Mouse (Mus musculus) heart, embryonic 13.5 days (tissue): ENCODE results near the gene 2900026A02Rik. TPM values are rescaled to one million over a fixed set of nuclear protein-coding genes. Genes with fewer than 3 reads are reported as not detected.

ENCODE experiments used
- ATAC-seq: fragments of 200-750 bp; cut with Nextera tagmentation; 2 replicates; pipeline ENCODE4 v1.8.0; 2017; ENCODE audit warnings: moderate TSS enrichment; ENCODE audit not compliant: insufficient number of reproducible peaks, low FRiP score, low TSS enrichment; ENCODE audit errors: extremely low read depth
- H3K27ac ChIP-seq: fragments of 300-500 bp; sonication (generic); replicated peaks from 2 replicates; pipeline ENCODE4 v1.5.1; 2015; ENCODE audit warnings: moderate library complexity, mild to moderate bottlenecking, inconsistent platforms
- H3K27me3 ChIP-seq: fragments of 300-500 bp; sonication (generic); replicated peaks from 2 replicates; pipeline ENCODE4 v1.6.1; 2015; ENCODE audit warnings: mild to moderate bottlenecking, inconsistent platforms
- H3K36me3 ChIP-seq: fragments of 300-500 bp; sonication (generic); 2 replicates; pipeline ENCODE4 v1.6.1; 2015; ENCODE audit warnings: mild to moderate bottlenecking, inconsistent platforms
- H3K4me1 ChIP-seq: fragments of 300-500 bp; sonication (generic); 2 replicates; pipeline ENCODE4 v1.6.1; 2015; ENCODE audit warnings: inconsistent platforms
- H3K4me2 ChIP-seq: fragments of 300-500 bp; sonication (generic); 2 replicates; pipeline ENCODE4 v1.6.1; 2015; ENCODE audit warnings: inconsistent platforms, mild to moderate bottlenecking, moderate library complexity
- H3K4me3 ChIP-seq: fragments of 300-500 bp; sonication (generic); 2 replicates; pipeline ENCODE4 v1.5.1; 2015; ENCODE audit warnings: moderate library complexity, mild to moderate bottlenecking, inconsistent platforms
- H3K9ac ChIP-seq: fragments of 300-500 bp; sonication (generic); 2 replicates; pipeline ENCODE4 v1.6.1; 2015; ENCODE audit warnings: inconsistent platforms, mild to moderate bottlenecking, moderate library complexity
- H3K9me3 ChIP-seq: fragments of 300-500 bp; sonication (generic); 2 replicates; pipeline ENCODE4 v1.6.1; 2016; ENCODE audit warnings: inconsistent platforms
- WGBS: fragments of 180-500 bp; shearing (Covaris S2); methylation state at CpG from one replicate; pipeline ENCODE4 v1.1.7; 2015; ENCODE audit warnings: mixed read lengths; 5-methylcytosine and 5-hydroxymethylcytosine counted together
- polyA plus RNA-seq: library from polyadenylated mRNA; unstranded; fragments of >200 nt; fragmentation: Nextera tagmentation; extraction: Ambion mirVana; gene quantifications from 2 replicates; pipeline ENCODE4 v1.2.1, GENCODE M21; 2015

2900026A02Rik gene
- polyA plus RNA-seq, 1 experiment from 2014 or later, result 14.8 TPM

- Histone ChIP-seq H3K4me3 (no peak overlapping the region), H3K4me2 (no peak overlapping the region), H3K9me3 (peaks cover 2% of the 10 kb centered on the region; the same call in 1 of the 2 replicates), H3K4me1 (0 out of 2 replicates have a peak, but pooled peaks cover 8% of the 10 kb centered on the region), H3K9ac (no peak overlapping the region), H3K27me3 (no peaks in the 10 kb centered on the region), H3K36me3 (no peaks in the 10 kb centered on the region), H3K27ac (no peak overlapping the region)
- WGBS, result 70% methylated on average over 10 of the region's 10 CpGs
- no peak for ATAC-seq
Measured at GRCm38 (mm10) chr5:113171968-113172578, 49.0 kb downstream of the 2900026A02Rik start.

DNA sequence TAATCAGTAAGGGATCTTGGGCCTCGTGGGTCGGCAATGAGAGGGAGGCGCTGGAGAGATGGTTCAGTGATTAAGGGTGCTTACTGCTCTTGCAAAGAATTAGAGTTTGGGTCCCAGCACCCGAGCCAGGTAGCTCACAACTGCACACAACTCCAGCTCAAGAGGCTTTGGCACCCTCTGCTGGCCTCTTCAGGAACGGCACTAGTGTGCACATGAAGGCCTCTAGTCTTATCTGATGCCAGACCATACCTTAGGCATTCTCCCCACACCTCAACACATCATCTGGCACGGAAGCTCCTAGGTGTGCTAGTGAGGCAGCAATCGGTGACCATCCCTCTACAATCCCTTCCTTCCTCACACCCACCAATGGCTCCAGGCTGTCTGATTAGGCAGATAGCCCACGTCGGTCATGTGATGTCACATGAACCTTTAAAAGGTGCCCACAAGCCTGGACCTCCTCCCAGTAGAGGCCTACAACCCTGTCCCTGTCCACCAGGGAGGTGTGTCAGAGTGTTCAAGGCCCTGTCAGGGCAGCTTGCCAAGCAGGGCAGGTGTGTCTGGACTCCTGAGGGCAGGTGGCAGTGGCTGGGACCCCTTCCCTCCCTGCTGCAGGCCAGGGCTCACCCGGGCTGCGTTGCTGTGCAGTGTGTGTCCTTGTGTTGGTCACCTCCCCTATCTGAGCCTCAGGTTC lies 50.8 kb downstream of the 2900026A02Rik start:
- ATAC-seq, result no peak
- Histone ChIP-seq H3K4me2 (no peak overlapping the region), H3K27ac (no peak overlapping the region), H3K9me3 (no peaks in the 10 kb centered on the region), H3K4me3 (no peak overlapping the region), H3K9ac (no peak overlapping the region), H3K4me1 (peaks cover 24% of the 10 kb centered on the region), H3K27me3 (no peaks in the 10 kb centered on the region), H3K36me3 (no peaks in the 10 kb centered on the region)
- 78% methylated on average over 11 of the region's 11 CpGs for WGBS

GRCm38 (mm10) chr5:113167733-113168132 lies 53.3 kb downstream of the 2900026A02Rik start:
- Histone ChIP-seq H3K36me3 (no peaks in the 10 kb centered on the region), H3K27ac (no peak overlapping the region), H3K4me2 (no peak overlapping the region), H3K27me3 (no peaks in the 10 kb centered on the region), H3K4me3 (no peak overlapping the region), H3K9me3 (no peaks in the 10 kb centered on the region), H3K4me1 (peaks cover 41% of the 10 kb centered on the region), H3K9ac (no peak overlapping the region)
- WGBS, result 43% methylated on average over 2 of the region's 2 CpGs
- ATAC-seq, result no peak

GRCm38 (mm10) chr5:113165481-113165880 lies 55.6 kb downstream of the 2900026A02Rik start:
- H3K4me2 ChIP-seq, result peak overlapping the region; percentile 41
- no peak overlapping the region for H3K4me3 ChIP-seq

GRCm38 (mm10) chr5:113164873-113165441 lies 56.1 kb downstream of the 2900026A02Rik start:
- H3K4me1 ChIP-seq, result peaks cover 63% of the 10 kb centered on the region
- H3K4me2 ChIP-seq, result peak overlapping the region; percentile 44
- no peaks in the 10 kb centered on the region for H3K9me3 ChIP-seq
- 15% methylated on average over 16 of the region's 16 CpGs for WGBS
- peak; percentile 86 for ATAC-seq
- H3K9ac ChIP-seq, result peak overlapping the region; percentile 8; the same call in 1 of the 2 replicates
- H3K27ac ChIP-seq, result peak overlapping the region; percentile 73
- H3K36me3 ChIP-seq, result no peaks in the 10 kb centered on the region
- H3K4me3 ChIP-seq, result no peak overlapping the region
- H3K27me3 ChIP-seq, result no peaks in the 10 kb centered on the region

More at GRCm38 (mm10) chr5:113165481-113165880, 55.6 kb downstream of the 2900026A02Rik start:
- Histone ChIP-seq H3K4me1 (peaks cover 57% of the 10 kb centered on the region), H3K27me3 (no peaks in the 10 kb centered on the region), H3K9me3 (no peaks in the 10 kb centered on the region), H3K27ac (peak overlapping the region; percentile 73), H3K36me3 (no peaks in the 10 kb centered on the region), H3K9ac (peak overlapping the region; percentile 8; the same call in 1 of the 2 replicates)
- no peak for ATAC-seq
- 41% methylated on average over 11 of the region's 11 CpGs for WGBS

GRCm38 (mm10) chr5:113164448-113164847 lies 56.6 kb downstream of the 2900026A02Rik start:
- ATAC-seq, result peak; percentile 51; the same call in 1 of the 2 replicates
- H3K4me1 ChIP-seq, result peaks cover 68% of the 10 kb centered on the region
- H3K4me3 ChIP-seq, result no peak overlapping the region
- H3K27me3 ChIP-seq, result no peaks in the 10 kb centered on the region
- no peaks in the 10 kb centered on the region for H3K36me3 ChIP-seq
- H3K9ac ChIP-seq, result no peak overlapping the region
- WGBS, result 21% methylated on average over 9 of the region's 9 CpGs
- H3K4me2 ChIP-seq, result peak overlapping the region; percentile 44
- H3K27ac ChIP-seq, result peak overlapping the region; percentile 2; the same call in 1 of the 2 replicates
- H3K9me3 ChIP-seq, result no peaks in the 10 kb centered on the region

DNA sequence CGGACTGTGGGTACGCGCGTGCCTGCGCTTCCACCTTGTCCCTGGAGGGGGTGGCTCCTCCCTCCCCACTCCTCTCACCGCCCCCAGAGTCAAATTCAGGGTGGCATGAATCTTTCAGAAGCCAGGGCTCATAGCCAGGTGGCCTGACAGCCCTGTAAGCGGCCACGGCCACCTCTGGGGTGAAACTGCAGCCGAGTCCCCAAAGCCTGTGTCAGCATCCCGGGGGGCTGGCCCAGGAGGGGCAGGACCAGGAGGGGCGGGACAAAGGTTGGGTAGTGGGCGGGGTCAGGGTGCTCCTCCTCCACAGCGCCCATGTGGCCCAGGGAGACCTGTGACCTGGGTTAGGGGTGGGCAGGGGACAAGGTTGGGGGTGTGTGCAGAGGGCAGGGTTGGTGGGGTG lies 57.9 kb downstream of the 2900026A02Rik start:
- WGBS, result under 1% methylated on average over 13 of the region's 13 CpGs
- Histone ChIP-seq H3K4me2 (peak overlapping the region; percentile 73), H3K4me1 (peaks cover 81% of the 10 kb centered on the region), H3K27ac (0 out of 2 replicates have a peak overlapping the region, but pooled peaks have one; percentile 24), H3K9ac (peak overlapping the region; percentile 75), H3K27me3 (no peaks in the 10 kb centered on the region), H3K36me3 (no peaks in the 10 kb centered on the region), H3K9me3 (no peaks in the 10 kb centered on the region), H3K4me3 (peak overlapping the region; percentile 49)
- ATAC-seq, result no peak

GRCm38 (mm10) chr5:113162699-113163098 lies 58.3 kb downstream of the 2900026A02Rik start:
- no peaks in the 10 kb centered on the region for H3K36me3 ChIP-seq
- H3K27ac ChIP-seq, result 0 out of 2 replicates have a peak overlapping the region, but pooled peaks have one; percentile 25
- H3K27me3 ChIP-seq, result no peaks in the 10 kb centered on the region
- H3K4me1 ChIP-seq, result peaks cover 85% of the 10 kb centered on the region
- H3K4me2 ChIP-seq, result peak overlapping the region; percentile 73
- H3K9ac ChIP-seq, result peak overlapping the region; percentile 75
- peak overlapping the region; percentile 49 for H3K4me3 ChIP-seq
- ATAC-seq, result no peak
- H3K9me3 ChIP-seq, result no peaks in the 10 kb centered on the region
- 5% methylated on average over 9 of the region's 9 CpGs for WGBS

GRCm38 (mm10) chr5:113161576-113161975 lies 59.5 kb downstream of the 2900026A02Rik start:
- no peak for ATAC-seq
- WGBS, result 90% methylated on average over 6 of the region's 6 CpGs
- Histone ChIP-seq H3K4me1 (peaks cover 86% of the 10 kb centered on the region), H3K27ac (no peak overlapping the region), H3K9ac (no peak overlapping the region), H3K36me3 (no peaks in the 10 kb centered on the region), H3K9me3 (no peaks in the 10 kb centered on the region), H3K4me2 (no peak overlapping the region), H3K27me3 (no peaks in the 10 kb centered on the region), H3K4me3 (no peak overlapping the region)

GRCm38 (mm10) chr5:113160320-113160719 lies 60.7 kb downstream of the 2900026A02Rik start:
- Histone ChIP-seq H3K36me3 (no peaks in the 10 kb centered on the region), H3K4me3 (no peak overlapping the region), H3K27ac (no peak overlapping the region), H3K9me3 (no peaks in the 10 kb centered on the region), H3K9ac (peak overlapping the region; percentile 33; the same call in 1 of the 2 replicates), H3K4me1 (peaks cover 73% of the 10 kb centered on the region), H3K27me3 (no peaks in the 10 kb centered on the region), H3K4me2 (no peak overlapping the region)
- ATAC-seq, result no peak
- 78% methylated on average over 10 of the region's 10 CpGs for WGBS

DNA sequence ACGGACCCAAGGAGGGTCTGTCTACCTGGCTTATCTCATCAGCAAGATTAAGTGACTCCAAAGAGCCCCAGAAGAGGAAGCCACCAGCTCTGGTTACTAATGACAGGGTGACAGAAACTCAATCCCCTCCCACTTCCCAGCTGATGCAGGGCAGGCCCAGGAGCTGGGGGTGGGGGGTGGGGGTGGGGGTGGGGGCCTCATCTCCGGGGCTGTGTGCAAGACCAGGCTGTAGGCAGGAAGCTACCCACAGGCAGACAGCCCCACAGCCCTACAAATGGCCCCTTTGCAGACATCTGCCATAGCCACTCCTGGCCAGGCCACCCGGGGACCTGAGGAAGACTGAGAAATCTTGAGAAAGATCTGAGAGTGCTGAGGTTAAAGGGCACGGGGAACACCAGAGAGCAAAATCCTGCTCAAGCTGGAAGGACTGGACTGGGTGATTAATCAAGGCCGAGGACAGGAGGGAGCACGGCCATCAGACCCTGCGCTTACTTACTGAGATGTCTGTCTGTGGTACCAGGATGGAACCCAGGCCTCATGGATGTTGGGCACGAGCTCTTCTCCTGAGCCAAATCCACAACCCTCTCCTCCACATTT lies 62.2 kb downstream of the 2900026A02Rik start:
- H3K9ac ChIP-seq, result peak overlapping the region; percentile 59
- ATAC-seq, result no peak

More for the DNA sequence above, 62.2 kb downstream of the 2900026A02Rik start:
- WGBS, result 33% methylated on average over 8 of the region's 8 CpGs
- peak overlapping the region; percentile 73 for H3K27ac ChIP-seq
- H3K4me2 ChIP-seq, result no peak overlapping the region
- no peaks in the 10 kb centered on the region for H3K27me3 ChIP-seq
- H3K9me3 ChIP-seq, result no peaks in the 10 kb centered on the region
- H3K4me3 ChIP-seq, result no peak overlapping the region
- no peaks in the 10 kb centered on the region for H3K36me3 ChIP-seq
- peaks cover 71% of the 10 kb centered on the region for H3K4me1 ChIP-seq
